Mouse (Mus musculus) heart, adult 8-10 months (tissue): ENCODE data around the gene Shisa5. TPM values are rescaled to one million over a fixed set of nuclear protein-coding genes. Genes with fewer than 3 reads are reported as not detected.

Experiments
- total RNA-seq, 4 experiments: library from RNA; stranded (reverse); gene quantifications; 2 replicates each; pipeline ENCODE4 v1.2.4; 2022

The Shisa5 gene
- total RNA-seq, 4 experiments from 2014 or later, result 30.1 to 36.9 (median 33.7) TPM

Other genes starting within 250 kb of the Shisa5 start
- 1 to 10 TPM; 7.4 to 9.2 (median 8.0) TPM for gene Nckipsd, start 230.2 kb upstream of the Shisa5 start, total RNA-seq
- gene Celsr3, start 212.2 kb upstream of the Shisa5 start, total RNA-seq, result under 1 TPM in 3 of 4 experiments, not detected in 1; 0.03 to 0.32 (median 0.28) TPM
- 10 to 100 TPM; 16.6 to 23.6 (median 21.4) TPM for gene Slc26a6, start 185.3 kb upstream of the Shisa5 start, total RNA-seq
- under 1 TPM in 1 of 4 experiments, not detected in 3; 0.28 TPM for gene Tmem89, start 123.9 kb upstream of the Shisa5 start, total RNA-seq
- 1,000 to 10,000 TPM; 2,127 to 2,243 (median 2,213) TPM for gene Uqcrc1, start 101.9 kb upstream of the Shisa5 start, total RNA-seq
- gene Col7a1, start 85.0 kb upstream of the Shisa5 start, total RNA-seq, result under 1 TPM; 0.31 to 0.49 (median 0.32) TPM
- gene Ucn2, start 52.6 kb upstream of the Shisa5 start, total RNA-seq, result not detected
- gene Pfkfb4, start 46.8 kb upstream of the Shisa5 start, total RNA-seq, result 1 to 10 TPM; 1.4 to 2.1 (median 1.9) TPM
- gene Trex1, start 21.2 kb downstream of the Shisa5 start, total RNA-seq, result 10 to 100 TPM; 16.3 to 19.2 (median 17.6) TPM
- 1 to 10 TPM; 8.1 to 9.4 (median 8.5) TPM for gene Atrip, start 35.6 kb downstream of the Shisa5 start, total RNA-seq
- gene Ccdc51, start 43.9 kb downstream of the Shisa5 start, total RNA-seq, result 10 to 100 TPM; 10.5 to 13.4 (median 12.7) TPM
- gene Tma7, start 44.0 kb downstream of the Shisa5 start, total RNA-seq, result 100 to 1,000 TPM; 220 to 257 (median 236) TPM
- gene Plxnb1, start 56.8 kb downstream of the Shisa5 start, total RNA-seq, result 10 to 100 TPM; 21.6 to 25.9 (median 22.9) TPM
- gene Fbxw21, start 123.5 kb downstream of the Shisa5 start, total RNA-seq, result not detected
- gene Fbxw13, start 157.4 kb downstream of the Shisa5 start, total RNA-seq, result not detected
- gene Fbxw20, start 196.2 kb downstream of the Shisa5 start, total RNA-seq, result not detected
- gene Fbxw14, start 249.1 kb downstream of the Shisa5 start, total RNA-seq, result not detected